Mouse (Mus musculus) olfactory bulb, adult 2 months (tissue): Measurements from ENCODE around the gene Ccnl2.

Experiments used
- CTCF ChIP-seq: fragments of 200-500 bp; IDR thresholded peaks from 2 replicates; pipeline ENCODE4 v1.5.1; 2012; ENCODE audit warnings: low read depth, mild to moderate bottlenecking, low read length, moderate library complexity; ENCODE audit not compliant: insufficient read depth
- POLR2A ChIP-seq: fragments of 200-500 bp; IDR thresholded peaks from 2 replicates; pipeline ENCODE4 v1.6.1; 2012; ENCODE audit warnings: mild to moderate bottlenecking, low read depth, low read length, moderate library complexity; ENCODE audit not compliant: insufficient read depth

GRCm38 (mm10) chr4:155802741-155803339 lies 9.4 kb upstream of the Ccnl2 start, which contains the start of gene Mrpl20:
- TF ChIP-seq POLR2A (no peak), CTCF (no peak)
